Mouse (Mus musculus) CD8-positive naive resting alpha-beta T cell, adult 2 months (primary cell): ENCODE data around the gene Bag3.

ENCODE experiments used
- DNase-seq, 2 experiments: peaks; one replicate each; pipeline ENCODE4 v3.0.0; 2022; ENCODE audit warnings: low read depth in 2 of 2, low spot score in 2 of 2

The Bag3 gene

DNA sequence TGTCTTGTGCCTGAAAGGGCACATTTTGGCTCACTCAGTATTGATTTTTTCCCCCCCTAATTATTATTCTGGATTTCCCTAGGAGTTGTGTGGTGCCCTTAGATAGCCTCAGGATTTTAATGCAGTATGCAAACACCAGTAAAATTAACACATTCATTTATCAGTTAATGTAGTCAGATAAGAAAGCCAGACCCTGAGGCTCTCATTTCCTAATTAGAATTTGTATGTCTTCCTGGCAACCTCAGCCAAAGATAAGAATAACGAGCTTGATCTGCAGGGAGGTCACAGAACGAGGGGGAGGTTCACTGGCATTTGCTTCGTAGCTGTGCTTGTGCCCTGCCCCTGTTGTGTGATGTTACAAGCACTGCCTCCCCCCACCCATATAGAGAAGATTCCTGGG, 12.7 kb downstream of the Bag3 start:
- no peak for DNase-seq

- DNase-seq = no peak
Observed at GRCm38 (mm10) chr7:128537676-128538075, 14.3 kb downstream of the Bag3 start.

- no peak for DNase-seq
Observed at GRCm38 (mm10) chr7:128538196-128538595, 14.8 kb downstream of the Bag3 start.

GRCm38 (mm10) chr7:128538769-128539168, 15.4 kb downstream of the Bag3 start:
- no peak for DNase-seq

GRCm38 (mm10) chr7:128540111-128540510, 16.7 kb downstream of the Bag3 start:
- DNase-seq = no peak

DNA sequence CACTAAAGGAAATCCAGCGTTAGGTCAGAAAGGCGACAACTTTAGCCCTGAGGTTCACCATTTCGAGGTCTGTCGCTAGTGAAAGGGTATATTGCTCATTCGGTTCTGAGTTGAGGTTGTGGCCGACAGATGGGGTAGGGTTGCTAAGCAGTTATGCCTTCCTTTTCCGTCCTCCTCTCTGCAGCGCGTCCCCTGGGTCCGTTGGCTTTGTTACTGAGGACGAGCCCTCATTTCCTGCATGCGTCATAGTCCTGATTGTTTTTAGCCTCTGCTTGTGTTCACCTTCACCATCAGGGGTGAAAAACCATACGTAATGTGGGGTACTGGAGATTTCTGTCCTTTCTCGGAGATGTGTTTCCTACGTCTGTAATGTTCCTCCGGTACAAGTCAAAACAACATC, 17.3 kb downstream of the Bag3 start:
- DNase-seq = no peak

- no peak for DNase-seq
Observed at GRCm38 (mm10) chr7:128541186-128541585, 17.8 kb downstream of the Bag3 start.

- no peak for DNase-seq
Observed at GRCm38 (mm10) chr7:128541771-128542170, 18.4 kb downstream of the Bag3 start.

DNA sequence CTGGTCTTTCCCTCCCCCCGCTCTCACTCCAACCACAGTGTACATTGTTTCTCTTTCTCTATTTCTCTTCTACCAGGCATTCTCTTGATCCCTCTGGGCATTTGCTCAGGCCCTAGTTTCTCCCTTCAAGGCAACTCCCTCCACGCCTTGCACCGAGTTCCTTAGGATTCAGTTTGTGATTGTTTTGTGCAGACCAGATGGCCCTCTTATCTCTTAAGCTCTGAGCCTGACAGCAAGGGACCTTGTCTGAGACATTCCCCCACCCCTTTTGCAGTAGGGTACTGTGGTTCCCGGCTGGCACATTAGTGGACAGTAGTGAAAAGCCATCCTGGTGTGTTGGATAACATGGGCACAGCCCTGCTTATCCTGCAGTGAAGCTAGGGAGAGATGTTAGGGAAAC, 19.1 kb downstream of the Bag3 start:
- no peak for DNase-seq

DNA sequence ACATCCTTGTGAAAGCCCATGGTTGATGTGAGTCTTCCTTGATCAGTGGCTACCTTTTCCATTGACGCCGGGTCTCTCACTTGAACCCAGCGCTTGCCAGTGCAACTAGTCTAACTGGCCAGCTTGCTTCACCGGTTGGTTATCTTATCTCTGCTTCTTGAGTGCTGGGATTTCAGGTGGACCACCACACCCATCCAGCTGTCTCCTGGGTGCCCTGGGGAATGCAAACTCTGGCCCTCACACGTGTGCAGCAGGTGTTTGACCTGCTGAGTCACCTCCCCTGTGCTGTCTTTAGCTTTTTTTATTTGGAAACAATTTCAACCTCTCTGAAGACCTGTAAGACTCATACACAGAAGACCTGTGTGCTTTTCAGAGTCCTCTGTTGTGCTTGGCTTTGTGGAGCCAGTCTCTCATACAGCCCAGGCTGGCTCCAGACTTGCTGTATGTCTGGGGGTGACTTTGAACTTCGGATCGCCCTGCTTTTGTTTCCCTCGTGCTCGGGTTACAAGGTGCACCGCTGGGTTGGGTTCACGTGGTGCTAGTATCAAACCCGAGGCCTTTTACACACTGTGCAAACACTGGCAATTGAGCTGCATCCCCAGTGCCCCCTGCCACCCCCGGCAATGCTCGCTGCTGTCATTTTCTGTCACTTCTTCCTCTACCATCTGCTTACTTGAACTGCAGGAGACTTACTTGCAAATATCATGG, 19.9 kb downstream of the Bag3 start:
- DNase-seq = no peak

GRCm38 (mm10) chr7:128543961-128544360, 20.5 kb downstream of the Bag3 start:
- no peak for DNase-seq

GRCm38 (mm10) chr7:128544566-128545262, 21.3 kb downstream of the Bag3 start:
- DNase-seq = no peak

DNA sequence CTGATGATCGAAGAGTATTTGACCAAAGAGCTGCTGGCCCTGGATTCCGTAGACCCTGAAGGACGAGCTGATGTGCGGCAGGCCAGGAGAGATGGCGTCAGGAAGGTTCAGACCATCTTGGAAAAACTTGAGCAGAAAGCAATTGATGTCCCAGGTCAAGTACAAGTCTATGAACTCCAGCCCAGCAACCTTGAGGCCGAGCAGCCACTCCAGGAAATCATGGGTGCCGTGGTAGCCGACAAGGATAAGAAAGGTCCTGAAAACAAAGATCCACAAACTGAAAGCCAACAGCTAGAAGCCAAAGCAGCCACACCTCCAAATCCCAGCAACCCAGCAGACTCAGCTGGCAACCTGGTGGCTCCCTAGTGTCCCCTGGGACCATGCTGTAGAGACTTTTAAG, 22.6 kb downstream of the Bag3 start:
- no peak for DNase-seq

DNA sequence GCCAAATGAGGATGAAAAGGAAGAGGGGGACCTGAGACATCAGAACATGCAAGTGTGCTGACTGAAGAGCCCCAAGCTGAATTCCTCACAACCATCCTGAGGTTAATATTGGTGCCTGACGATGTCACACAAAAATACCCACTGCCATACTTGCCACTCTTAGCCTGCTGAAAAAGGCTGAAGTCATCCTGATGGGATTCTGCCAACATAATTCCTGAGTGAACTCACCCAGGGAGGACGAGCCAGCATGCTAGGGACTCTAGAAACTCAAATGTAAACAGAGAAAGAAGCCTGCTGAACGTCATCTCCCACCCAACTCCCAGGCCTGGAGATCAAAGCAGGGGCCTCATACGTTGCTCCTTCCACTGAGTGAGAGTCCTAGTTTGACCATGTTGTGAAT, 25.7 kb downstream of the Bag3 start:
- DNase-seq = no peak

GRCm38 (mm10) chr7:128550328-128551086, 27.1 kb downstream of the Bag3 start:
- no peak for DNase-seq

DNA sequence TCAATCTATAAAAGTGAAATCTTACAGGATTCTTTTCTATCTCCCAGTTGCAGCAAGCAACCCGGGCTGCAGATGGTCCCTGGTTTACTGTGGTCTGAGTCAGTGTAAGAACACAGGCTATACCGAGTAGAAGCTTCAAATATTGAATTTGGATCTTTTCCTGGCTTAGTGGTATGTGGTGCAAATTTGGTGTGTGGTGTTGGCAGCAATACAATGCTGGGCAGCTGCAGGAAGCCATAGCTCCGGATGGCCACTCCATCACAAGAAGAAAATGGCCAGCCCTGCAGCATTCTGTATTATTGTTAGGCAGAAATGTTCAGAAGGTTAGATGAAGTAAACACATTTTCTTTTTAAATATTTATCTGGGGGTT, 27.7 kb downstream of the Bag3 start:
- DNase-seq = no peak

DNA sequence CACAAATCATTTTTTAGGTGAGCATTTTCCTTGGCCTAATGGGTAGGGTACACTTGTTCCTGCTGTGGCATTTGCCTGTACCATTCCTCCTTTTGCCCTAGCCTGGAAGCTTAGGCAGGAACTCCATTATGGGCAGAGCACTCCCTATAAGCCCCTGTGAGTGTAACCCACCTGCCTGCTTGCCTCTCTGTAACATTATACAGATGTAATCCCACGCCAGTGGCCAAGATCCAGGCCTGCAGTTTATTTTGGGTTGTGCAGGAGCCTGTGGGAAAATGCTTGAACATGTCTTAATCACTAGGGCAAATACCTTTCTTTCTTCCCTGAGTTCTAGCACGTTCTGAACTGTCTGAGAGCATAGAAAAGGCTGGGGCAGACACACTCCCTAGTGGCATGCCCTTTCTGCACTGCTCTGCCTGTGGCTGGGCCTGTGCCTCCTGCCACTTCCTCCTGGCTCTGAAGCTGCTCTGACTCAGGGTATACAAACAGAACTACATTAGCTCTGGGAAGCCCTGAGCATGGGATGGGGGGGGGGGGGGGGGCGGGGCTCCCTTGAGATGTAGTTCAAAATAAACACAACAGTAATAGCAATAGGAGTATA, 29.8 kb downstream of the Bag3 start:
- DNase-seq = no peak

DNA sequence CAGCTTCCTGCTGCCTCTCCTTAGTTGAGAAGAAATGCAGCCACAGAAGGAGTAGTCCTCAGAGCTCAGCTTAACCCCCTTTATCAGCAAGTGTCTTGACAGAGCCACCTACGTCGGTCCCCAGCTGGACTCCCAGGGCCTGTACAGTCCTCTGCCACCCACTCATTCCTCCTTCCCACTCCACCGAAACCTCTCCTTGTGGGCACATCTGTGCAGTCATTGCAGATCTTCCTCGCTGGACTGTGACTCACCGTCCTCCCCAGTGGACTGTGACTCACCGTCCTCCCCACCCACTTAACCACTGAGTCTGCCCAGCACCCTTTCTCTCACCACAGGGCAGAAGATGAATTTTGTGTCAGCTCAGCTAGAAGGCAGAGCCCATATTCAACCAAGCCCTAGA, 31.1 kb downstream of the Bag3 start:
- no peak for DNase-seq

GRCm38 (mm10) chr7:128555141-128555750, 31.8 kb downstream of the Bag3 start:
- DNase-seq = no peak

DNA sequence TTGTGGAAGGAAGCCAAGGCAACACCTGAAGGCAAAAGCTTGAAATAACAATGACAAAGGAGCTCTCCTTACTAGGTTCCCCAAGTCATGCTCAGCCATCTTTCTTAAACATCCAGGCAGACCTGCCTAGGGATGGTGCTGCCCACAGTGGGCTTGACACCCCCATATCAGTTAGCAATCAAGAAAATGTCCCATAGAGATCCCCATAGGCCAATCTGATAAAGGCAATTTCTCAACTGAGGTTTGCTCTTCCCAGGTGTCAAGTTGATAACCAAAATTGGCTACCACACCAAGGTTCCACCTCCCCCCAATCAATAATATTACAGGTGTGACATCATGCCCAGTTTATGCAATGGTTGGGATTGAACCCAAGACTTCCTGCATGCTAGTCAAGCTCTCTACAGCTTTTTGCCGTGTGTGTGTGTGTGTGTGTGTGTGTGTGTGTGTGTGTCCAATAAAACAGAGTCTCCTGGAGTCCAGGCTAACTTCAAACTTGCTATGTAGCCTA, 33.6 kb downstream of the Bag3 start:
- no peak for DNase-seq

DNA sequence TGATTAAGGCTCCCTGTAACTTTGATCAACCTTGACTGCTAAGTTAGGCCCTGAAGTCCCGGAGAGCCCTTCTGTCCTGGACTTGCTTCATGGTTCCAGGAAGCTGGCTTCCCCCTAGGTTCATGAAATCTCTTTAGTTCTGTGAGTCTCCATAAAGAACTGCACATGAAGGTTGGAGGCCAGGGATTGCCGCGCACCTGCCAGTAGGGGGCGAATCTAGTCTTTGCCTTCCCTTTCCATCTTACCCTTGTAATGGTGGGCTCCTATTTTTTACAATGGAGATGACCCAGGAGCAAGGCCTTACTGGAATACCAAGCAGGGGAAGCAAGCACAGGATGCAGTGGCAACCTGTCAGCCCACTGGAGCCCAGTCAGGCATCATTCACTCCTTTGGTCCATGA, 40.0 kb downstream of the Bag3 start:
- peak in 1 of 2 experiments; percentile 19 for DNase-seq
